Mouse (Mus musculus): Measurements from ENCODE around the gene Ano4. TPM values are rescaled to one million over a fixed set of nuclear protein-coding genes. Genes with fewer than 3 reads are reported as not detected.

The Ano4 gene
- 5.0 and 5.5 TPM in 2 replicates for polyA plus RNA-seq (2015; fragmentation: Nextera tagmentation; extraction: Ambion mirVana)

GRCm38 (mm10) chr10:89344491-89345195, at the start of gene Ano4:
Gene Ano4, minus strand, starts transcription at chr10:89344762.
- ATAC-seq (ENCODE audit: low FRiP score, low TSS enrichment), result peak; percentile 88

GRCm38 (mm10) chr10:89392687-89393086, 48.1 kb upstream of the Ano4 start:
- H3K36me3 ChIP-seq (ENCODE audit: insufficient read depth, low read length), result no peaks in the 10 kb centered on the region
- no peak overlapping the region for H3K9ac ChIP-seq (replicated peaks; ENCODE audit: low read length)
- no peak overlapping the region for H3K4me3 ChIP-seq (ENCODE audit: low read length)
- peak; percentile 36; the same call in 1 of the 2 replicates for ATAC-seq (ENCODE audit: low FRiP score, low TSS enrichment)
- no peak overlapping the region for H3K27ac ChIP-seq (ENCODE audit: low read length)
- H3K4me1 ChIP-seq (ENCODE audit: insufficient read depth, low read length), result no peaks in the 10 kb centered on the region
- H3K27me3 ChIP-seq (ENCODE audit: insufficient read depth, low read length), result no peaks in the 10 kb centered on the region
- H3K4me2 ChIP-seq (replicated peaks; ENCODE audit: low read depth, low read length), result no peak overlapping the region
- H3K9me3 ChIP-seq (ENCODE audit: low read length), result no peaks in the 10 kb centered on the region
- 18% methylated on average over 4 of the region's 4 CpGs for WGBS

More at GRCm38 (mm10) chr10:89344491-89345195, at the start of gene Ano4:
- Histone ChIP-seq H3K4me2 (replicated peaks; ENCODE audit: low read depth, low read length) (peak within 1 kb of the TSS; percentile 73), H3K4me1 (ENCODE audit: insufficient read depth, low read length) (peaks cover 10% of the 10 kb centered on the region), H3K27me3 (ENCODE audit: insufficient read depth, low read length) (peaks cover 34% of the 10 kb centered on the region), H3K4me3 (ENCODE audit: low read length) (peak within 1 kb of the TSS; percentile 60), H3K9ac (replicated peaks; ENCODE audit: low read length) (peak within 1 kb of the TSS; percentile 40), H3K36me3 (ENCODE audit: insufficient read depth, low read length) (no peaks in the 10 kb centered on the region), H3K27ac (ENCODE audit: low read length) (no peak within 1 kb of the TSS), H3K9me3 (ENCODE audit: low read length) (no peaks in the 10 kb centered on the region)
- 1% methylated on average over 70 of the region's 70 CpGs for WGBS

GRCm38 (mm10) chr10:89391571-89392163, 47.1 kb upstream of the Ano4 start:
- no peak overlapping the region for H3K27ac ChIP-seq (ENCODE audit: low read length)
- 79% methylated on average over 4 of the region's 4 CpGs for WGBS
- no peaks in the 10 kb centered on the region for H3K4me1 ChIP-seq (ENCODE audit: insufficient read depth, low read length)
- H3K9ac ChIP-seq (replicated peaks; ENCODE audit: low read length), result no peak overlapping the region
- no peaks in the 10 kb centered on the region for H3K9me3 ChIP-seq (ENCODE audit: low read length)
- H3K36me3 ChIP-seq (ENCODE audit: insufficient read depth, low read length), result no peaks in the 10 kb centered on the region
- no peak for ATAC-seq (ENCODE audit: low FRiP score, low TSS enrichment)
- no peak overlapping the region for H3K4me2 ChIP-seq (replicated peaks; ENCODE audit: low read depth, low read length)
- no peaks in the 10 kb centered on the region for H3K27me3 ChIP-seq (ENCODE audit: insufficient read depth, low read length)
- H3K4me3 ChIP-seq (ENCODE audit: low read length), result no peak overlapping the region

GRCm38 (mm10) chr10:89386461-89386860, 41.9 kb upstream of the Ano4 start:
- WGBS, result 84% methylated on average over 3 of the region's 3 CpGs
- H3K27me3 ChIP-seq (ENCODE audit: insufficient read depth, low read length), result no peaks in the 10 kb centered on the region
- no peak overlapping the region for H3K4me3 ChIP-seq (ENCODE audit: low read length)
- no peak overlapping the region for H3K4me2 ChIP-seq (replicated peaks; ENCODE audit: low read depth, low read length)
- H3K9ac ChIP-seq (replicated peaks; ENCODE audit: low read length), result no peak overlapping the region
- no peaks in the 10 kb centered on the region for H3K36me3 ChIP-seq (ENCODE audit: insufficient read depth, low read length)
- H3K4me1 ChIP-seq (ENCODE audit: insufficient read depth, low read length), result no peaks in the 10 kb centered on the region
- ATAC-seq (ENCODE audit: low FRiP score, low TSS enrichment), result no peak
- H3K9me3 ChIP-seq (ENCODE audit: low read length), result no peaks in the 10 kb centered on the region
- H3K27ac ChIP-seq (ENCODE audit: low read length), result no peak overlapping the region

GRCm38 (mm10) chr10:89383462-89383861, 38.9 kb upstream of the Ano4 start:
- H3K27ac ChIP-seq (ENCODE audit: low read length), result no peak overlapping the region
- 5% methylated on average over 5 of the region's 5 CpGs for whole genome bisulfite sequencing
- no peaks in the 10 kb centered on the region for H3K27me3 ChIP-seq (ENCODE audit: insufficient read depth, low read length)
- ATAC-seq (ENCODE audit: low FRiP score, low TSS enrichment), result peak; percentile 74; the same call in 1 of the 2 replicates
- H3K36me3 ChIP-seq (ENCODE audit: insufficient read depth, low read length), result no peaks in the 10 kb centered on the region
- H3K4me1 ChIP-seq (ENCODE audit: insufficient read depth, low read length), result no peaks in the 10 kb centered on the region
- H3K4me2 ChIP-seq (replicated peaks; ENCODE audit: low read depth, low read length), result no peak overlapping the region
- H3K9ac ChIP-seq (replicated peaks; ENCODE audit: low read length), result no peak overlapping the region
- H3K9me3 ChIP-seq (ENCODE audit: low read length), result no peaks in the 10 kb centered on the region
- no peak overlapping the region for H3K4me3 ChIP-seq (ENCODE audit: low read length)

GRCm38 (mm10) chr10:89377750-89378149, 33.2 kb upstream of the Ano4 start:
- WGBS, result 72% methylated on average over 4 of the region's 4 CpGs
- no peaks in the 10 kb centered on the region for H3K9me3 ChIP-seq (ENCODE audit: low read length)
- H3K27ac ChIP-seq (ENCODE audit: low read length), result no peak overlapping the region
- no peak overlapping the region for H3K9ac ChIP-seq (replicated peaks; ENCODE audit: low read length)
- H3K4me1 ChIP-seq (ENCODE audit: insufficient read depth, low read length), result no peaks in the 10 kb centered on the region
- no peaks in the 10 kb centered on the region for H3K27me3 ChIP-seq (ENCODE audit: insufficient read depth, low read length)
- ATAC-seq (ENCODE audit: low FRiP score, low TSS enrichment), result no peak
- H3K4me3 ChIP-seq (ENCODE audit: low read length), result no peak overlapping the region
- no peak overlapping the region for H3K4me2 ChIP-seq (replicated peaks; ENCODE audit: low read depth, low read length)
- no peaks in the 10 kb centered on the region for H3K36me3 ChIP-seq (ENCODE audit: insufficient read depth, low read length)

GRCm38 (mm10) chr10:89370051-89370450, 25.5 kb upstream of the Ano4 start:
- Histone ChIP-seq H3K4me2 (replicated peaks; ENCODE audit: low read depth, low read length) (no peak overlapping the region), H3K9ac (replicated peaks; ENCODE audit: low read length) (no peak overlapping the region), H3K9me3 (ENCODE audit: low read length) (no peaks in the 10 kb centered on the region), H3K27ac (ENCODE audit: low read length) (no peak overlapping the region), H3K4me1 (ENCODE audit: insufficient read depth, low read length) (no peaks in the 10 kb centered on the region), H3K4me3 (ENCODE audit: low read length) (no peak overlapping the region), H3K36me3 (ENCODE audit: insufficient read depth, low read length) (no peaks in the 10 kb centered on the region), H3K27me3 (ENCODE audit: insufficient read depth, low read length) (no peaks in the 10 kb centered on the region)
- ATAC-seq (ENCODE audit: low FRiP score, low TSS enrichment), result no peak
- WGBS, result 12% methylated on average over 1 of the region's 1 CpGs

GRCm38 (mm10) chr10:89358933-89359332, 14.4 kb upstream of the Ano4 start:
- no peak overlapping the region for H3K27ac ChIP-seq (ENCODE audit: low read length)
- no peak overlapping the region for H3K4me3 ChIP-seq (ENCODE audit: low read length)
- no peak for ATAC-seq (ENCODE audit: low FRiP score, low TSS enrichment)
- no peaks in the 10 kb centered on the region for H3K36me3 ChIP-seq (ENCODE audit: insufficient read depth, low read length)
- H3K4me2 ChIP-seq (replicated peaks; ENCODE audit: low read depth, low read length), result no peak overlapping the region
- no peaks in the 10 kb centered on the region for H3K4me1 ChIP-seq (ENCODE audit: insufficient read depth, low read length)
- no peak overlapping the region for H3K9ac ChIP-seq (replicated peaks; ENCODE audit: low read length)
- 69% methylated on average over 3 of the region's 3 CpGs for WGBS
- no peaks in the 10 kb centered on the region for H3K27me3 ChIP-seq (ENCODE audit: insufficient read depth, low read length)
- no peaks in the 10 kb centered on the region for H3K9me3 ChIP-seq (ENCODE audit: low read length)

- WGBS, result 83% methylated on average over 2 of the region's 2 CpGs
- no peak overlapping the region for H3K4me3 ChIP-seq (ENCODE audit: low read length)
- H3K27ac ChIP-seq (ENCODE audit: low read length), result no peak overlapping the region
- no peaks in the 10 kb centered on the region for H3K36me3 ChIP-seq (ENCODE audit: insufficient read depth, low read length)
- H3K4me1 ChIP-seq (ENCODE audit: insufficient read depth, low read length), result no peaks in the 10 kb centered on the region
- H3K4me2 ChIP-seq (replicated peaks; ENCODE audit: low read depth, low read length), result no peak overlapping the region
- no peaks in the 10 kb centered on the region for H3K27me3 ChIP-seq (ENCODE audit: insufficient read depth, low read length)
- no peaks in the 10 kb centered on the region for H3K9me3 ChIP-seq (ENCODE audit: low read length)
- no peak for ATAC-seq (ENCODE audit: low FRiP score, low TSS enrichment)
- H3K9ac ChIP-seq (replicated peaks; ENCODE audit: low read length), result no peak overlapping the region
Measured at GRCm38 (mm10) chr10:89354639-89355038, 10.1 kb upstream of the Ano4 start.

GRCm38 (mm10) chr10:89351416-89351815, 6.9 kb upstream of the Ano4 start:
- H3K4me3 ChIP-seq (ENCODE audit: low read length), result no peak overlapping the region
- H3K27ac ChIP-seq (ENCODE audit: low read length), result no peak overlapping the region
- 79% methylated on average over 11 of the region's 11 CpGs for WGBS
- no peaks in the 10 kb centered on the region for H3K36me3 ChIP-seq (ENCODE audit: insufficient read depth, low read length)
- no peaks in the 10 kb centered on the region for H3K9me3 ChIP-seq (ENCODE audit: low read length)
- no peak overlapping the region for H3K9ac ChIP-seq (replicated peaks; ENCODE audit: low read length)
- H3K4me1 ChIP-seq (ENCODE audit: insufficient read depth, low read length), result no peaks in the 10 kb centered on the region
- H3K27me3 ChIP-seq (ENCODE audit: insufficient read depth, low read length), result 0 out of 2 replicates have a peak, but pooled peaks cover 3% of the 10 kb centered on the region
- H3K4me2 ChIP-seq (replicated peaks; ENCODE audit: low read depth, low read length), result no peak overlapping the region
- ATAC-seq (ENCODE audit: low FRiP score, low TSS enrichment), result no peak
